Mouse (Mus musculus): ENCODE measurements at regions not wholly inside any gene's neighbourhood (a gene's known extent, or its start where the extent isn't known, plus 50 kb on each side); places are given as distances from the start of the nearest gene placed in this dataset.

DNA sequence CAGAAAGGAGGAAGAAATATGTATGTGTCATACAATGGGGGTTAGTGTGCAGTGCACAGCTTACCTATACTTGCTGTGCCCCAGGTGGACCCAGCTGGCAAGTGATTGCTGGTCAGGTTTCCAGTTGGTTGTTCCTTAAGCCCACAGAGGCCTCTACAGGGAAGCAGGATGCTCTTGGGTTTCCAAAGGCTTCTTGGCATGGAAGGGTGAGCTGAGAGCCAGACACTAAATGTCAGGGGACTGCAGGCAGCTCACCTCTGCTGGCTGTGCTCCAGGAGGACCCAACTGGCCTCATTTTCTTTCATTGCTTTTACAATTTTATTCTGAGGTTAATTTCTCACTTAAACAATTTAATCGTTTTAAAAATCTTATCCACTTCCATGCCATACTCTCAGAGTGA is 108.1 kb downstream of the Gm10184 start:
- no peak for DNase-seq

DNA sequence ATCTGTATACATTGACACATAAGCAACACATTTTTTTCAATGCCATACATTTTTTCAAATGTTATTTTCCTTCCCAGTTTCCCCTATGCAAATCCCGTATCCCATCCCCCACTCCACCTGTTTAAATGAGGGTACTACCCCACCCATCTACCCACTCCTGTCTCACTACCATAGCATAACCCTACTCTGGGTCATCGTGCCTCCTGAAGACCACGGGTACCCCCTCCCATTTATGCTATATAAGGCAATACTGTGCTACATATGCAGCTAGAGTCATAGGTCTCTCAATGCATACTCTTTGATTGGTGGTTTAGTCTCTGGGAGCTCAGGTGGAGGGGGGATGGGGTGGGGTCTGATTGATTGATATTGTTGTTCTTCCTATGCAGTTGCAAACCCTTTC is 132.7 kb downstream of the Gm10184 start:
- DNase-seq: no peak

DNA sequence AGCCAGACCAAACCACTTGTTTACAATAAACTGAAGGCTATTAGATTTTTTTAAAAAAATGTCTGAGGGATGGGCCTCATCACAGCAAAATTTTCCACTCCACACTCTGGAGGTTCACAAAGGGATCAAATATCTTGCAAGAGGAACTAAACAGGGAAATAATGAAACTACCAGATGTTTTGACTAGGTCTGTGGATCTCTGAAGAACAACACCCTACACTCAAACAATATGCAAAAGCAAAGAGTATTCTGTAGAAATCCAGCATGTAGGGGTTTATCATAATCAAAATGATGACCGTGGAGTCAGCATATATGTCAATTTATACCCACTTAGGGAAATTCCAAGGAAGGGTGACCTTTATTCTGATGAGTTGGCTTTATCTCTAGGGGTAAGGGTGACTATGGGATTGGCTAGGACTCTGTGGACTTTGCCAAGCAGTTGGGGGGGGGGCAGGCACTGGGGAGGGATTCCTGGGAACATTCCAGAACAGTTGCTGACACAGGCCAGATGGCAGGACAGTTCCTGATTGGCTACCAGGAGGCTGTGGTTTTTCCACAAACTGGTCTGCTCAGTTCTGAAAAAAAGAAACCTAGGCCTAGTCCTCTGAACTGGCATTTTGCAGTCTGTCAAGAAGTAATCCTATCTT is 143.9 kb downstream of the Gm10184 start:
- DNase-seq: no peak

DNA sequence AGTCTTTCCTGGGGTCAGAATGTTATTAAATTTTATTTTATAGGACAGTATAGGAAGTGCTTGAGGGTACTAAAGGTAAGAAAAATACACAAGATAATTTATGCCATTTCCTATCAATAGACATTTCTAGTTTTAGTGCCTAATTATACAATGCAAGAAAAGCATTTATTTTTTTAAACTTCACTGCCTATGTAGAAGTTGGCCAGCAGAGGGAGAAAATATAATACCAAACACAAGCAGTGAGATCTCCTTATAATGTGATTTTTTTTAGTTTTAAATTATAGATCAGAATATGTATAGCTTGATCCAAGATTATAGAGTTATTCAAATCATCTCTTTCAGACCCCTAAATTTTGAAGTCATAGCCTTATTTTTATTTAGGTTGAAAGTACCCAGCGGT is 172.8 kb downstream of the Gm10184 start:
- DNase-seq: no peak

DNA sequence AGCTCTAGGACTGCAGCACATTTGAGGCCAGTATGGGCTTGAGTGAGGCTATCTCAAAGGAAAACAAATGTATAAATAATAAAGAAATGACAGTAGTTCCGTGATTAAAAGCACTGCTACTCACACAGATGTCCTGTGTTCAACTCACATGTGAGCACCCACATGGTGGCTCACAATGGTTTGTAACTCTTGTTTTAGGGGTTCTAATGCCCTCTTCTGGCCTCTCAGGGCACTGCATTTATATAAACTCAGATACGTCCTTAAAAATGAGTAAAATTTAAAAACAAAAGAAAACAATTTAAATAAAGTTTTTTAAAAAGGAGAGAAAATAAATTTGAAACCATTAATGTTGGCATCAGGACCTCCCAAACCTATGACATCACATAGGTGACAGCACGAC is 184.7 kb downstream of the Gm10184 start:
- no peak for DNase-seq

DNA sequence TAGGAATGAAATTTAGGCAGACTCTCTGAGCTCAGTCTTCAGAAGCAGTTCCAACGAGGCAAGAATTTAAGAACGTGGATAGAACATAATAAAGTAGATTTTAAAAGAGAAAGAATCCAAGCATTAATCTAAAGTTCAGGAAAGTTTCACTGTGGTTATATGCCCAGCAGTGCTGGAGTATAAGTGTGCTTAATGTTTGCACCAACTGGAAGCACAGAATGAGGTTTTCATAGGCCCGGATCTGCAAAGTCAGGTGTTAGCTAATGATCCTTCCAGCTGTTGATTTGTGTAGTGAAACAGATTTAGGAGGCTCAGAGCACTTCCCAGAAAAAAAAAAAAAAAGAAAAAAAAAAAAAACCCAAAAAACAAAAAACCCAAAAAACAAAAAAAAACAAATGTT is 228.5 kb downstream of the Gm10184 start:
- no peak for DNase-seq

DNA sequence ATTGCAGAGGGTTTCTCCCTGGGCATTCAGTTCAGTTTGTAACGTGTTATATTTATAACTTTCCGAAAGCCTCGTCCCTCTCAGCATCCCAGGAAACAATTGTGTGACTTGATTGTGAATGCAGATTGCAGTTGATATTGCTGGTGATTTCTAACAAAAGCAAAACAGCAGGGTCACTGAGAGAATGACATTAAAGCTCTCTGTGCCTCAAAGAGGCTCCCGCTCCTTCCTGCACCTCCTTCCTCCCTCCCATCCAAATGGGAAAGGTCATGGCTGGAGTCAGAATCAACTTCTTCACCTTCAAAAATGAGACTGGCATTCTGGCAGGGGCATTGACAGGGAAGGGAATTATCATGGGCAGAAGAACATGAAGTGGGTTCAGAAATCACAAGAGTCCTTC is 251.9 kb downstream of the Gm10184 start:
- no peak for DNase-seq

DNA sequence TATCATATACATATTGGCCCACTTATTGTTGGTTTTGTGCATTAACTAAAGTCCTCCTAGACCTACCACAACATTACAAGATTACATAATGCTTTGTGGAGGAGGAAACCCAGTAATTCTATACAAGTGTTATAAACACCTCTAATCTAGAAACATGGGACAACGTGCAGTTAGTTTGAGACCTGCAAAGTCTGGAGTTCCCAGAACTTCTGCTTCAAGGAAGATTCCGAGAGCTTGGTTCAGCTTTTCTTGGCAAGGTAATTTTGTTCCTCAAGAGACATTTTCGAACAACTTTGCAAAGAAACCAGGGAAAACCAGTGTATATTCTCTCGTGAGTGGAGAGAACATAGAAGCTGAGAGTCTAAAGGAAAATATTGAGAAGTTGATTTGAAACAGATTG is 254.0 kb downstream of the Gm10184 start:
- DNase-seq: no peak

DNA sequence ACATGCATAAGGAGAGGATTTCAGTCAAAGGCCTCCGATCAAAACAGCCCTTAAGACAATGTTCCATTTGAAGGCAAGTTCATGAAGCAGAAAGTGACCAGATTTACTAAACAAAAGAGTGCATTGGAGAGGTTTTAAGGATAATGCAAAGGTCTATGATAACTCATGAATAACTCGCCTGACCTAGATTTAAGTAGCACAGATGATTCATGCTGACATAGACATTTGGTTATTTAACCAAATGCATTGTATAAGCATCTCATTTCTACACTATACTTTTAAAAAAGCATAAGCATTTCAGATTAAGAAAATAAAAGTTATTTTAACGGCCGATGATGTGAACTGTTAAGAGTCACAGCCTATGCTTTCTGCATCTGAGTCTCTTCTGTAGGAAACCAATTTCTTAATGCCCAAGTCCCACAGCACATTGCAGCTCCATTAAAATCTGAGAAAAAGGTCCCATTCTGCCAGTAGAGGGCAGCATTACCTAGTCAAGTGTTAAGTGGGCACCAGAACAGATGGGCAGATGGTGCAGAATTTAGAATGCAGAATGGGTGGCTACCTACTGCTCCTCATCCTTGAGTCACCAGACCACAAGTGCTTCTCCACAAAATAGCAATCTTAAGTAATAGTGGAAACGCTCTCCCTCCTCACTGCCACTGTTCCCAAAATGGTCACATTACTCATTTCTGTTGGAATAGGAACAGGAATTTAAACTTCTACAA is 256.0 kb downstream of the Gm10184 start:
- DNase-seq: peak; percentile 21

DNA sequence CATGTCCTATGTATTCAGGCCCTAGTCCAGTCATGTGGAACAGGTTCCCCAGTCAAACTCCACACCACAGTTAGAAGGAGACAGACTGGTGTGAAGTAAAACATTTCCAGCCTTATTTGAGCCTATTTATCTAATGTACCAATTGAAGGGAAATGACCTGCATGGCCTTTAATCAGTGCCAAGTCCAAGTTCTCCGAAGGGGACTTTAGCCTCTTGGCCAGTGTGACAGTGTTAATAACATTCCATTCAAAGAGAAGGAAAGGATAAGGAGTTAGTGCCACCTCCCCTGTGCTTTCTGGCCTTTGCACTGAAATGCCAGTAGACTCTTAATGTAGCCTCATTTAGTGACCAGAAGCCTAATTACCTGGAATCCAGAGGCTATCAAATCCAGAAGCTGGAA is 264.2 kb downstream of the Gm10184 start:
- no peak for DNase-seq
